Mouse (Mus musculus): ENCODE measurements around the gene Ppp2r2d.

DNA sequence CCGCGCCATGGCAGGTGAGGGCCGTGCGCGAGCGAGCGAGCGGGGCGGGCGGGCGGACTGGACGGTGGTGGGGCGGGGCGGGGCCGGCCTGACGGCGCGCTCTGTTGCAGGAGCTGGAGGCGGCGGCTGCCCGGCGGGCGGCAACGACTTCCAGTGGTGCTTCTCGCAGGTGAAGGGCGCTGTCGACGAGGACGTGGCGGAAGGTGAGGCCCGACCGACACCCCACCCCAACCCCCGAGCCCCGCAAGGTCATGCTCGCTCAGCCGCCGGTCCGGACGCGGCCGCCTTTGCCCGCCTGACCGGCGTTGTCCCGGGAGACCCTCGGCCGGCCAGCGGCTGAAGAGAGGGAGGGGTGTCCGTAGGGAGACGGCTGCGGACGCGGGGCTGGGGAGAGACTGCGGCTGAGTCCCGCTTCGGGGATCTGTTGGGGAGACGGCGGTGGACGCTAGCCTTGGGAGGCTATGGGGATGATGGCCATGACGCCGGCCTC, 668 bp downstream of the Ppp2r2d start:
- TF ChIP-seq ZC3H11A (IDR thresholded peaks at IDR 0.05; ENCODE audit: borderline replicate concordance, low read depth, low read length): no peak
- TF ChIP-seq ZNF384 (IDR thresholded peaks at IDR 0.05; ENCODE audit: low read depth, low read length): no peak
- TF ChIP-seq MAFK (IDR thresholded peaks at IDR 0.05; ENCODE audit: insufficient read depth, low read depth, low read length): no peak
- TF ChIP-seq HCFC1 (IDR thresholded peaks at IDR 0.05; ENCODE audit: borderline replicate concordance, insufficient read depth, low read length): no peak

Measured in ES-E14 (cell line).